Mouse (Mus musculus) heart, postnatal 0 days (tissue): Measurements from ENCODE around the gene Ctcf.

ENCODE experiments used
- CTCF ChIP-seq: IDR thresholded peaks from 2 replicates; pipeline ENCODE4 v1.5.1; 2016; ENCODE audit warnings: antibody characterized with exemption, control low read depth, low read depth
- EP300 ChIP-seq: IDR thresholded peaks from 2 replicates; pipeline ENCODE4 v1.6.1; 2016; ENCODE audit warnings: antibody characterized with exemption, low read depth

- TF ChIP-seq CTCF, result no peak
- TF ChIP-seq EP300, result no peak
These were observed 83.3 kb downstream of the Ctcf start for GRCm38 (mm10) chr8:105719637-105720036.
